Mouse (Mus musculus): ENCODE measurements around the gene Cela2a.

- TF ChIP-seq CTCF (IDR thresholded peaks at IDR 0.05; ENCODE audit: low read depth): peak; percentile 28; the same call in 1 of the 2 replicates
- no peak for TF ChIP-seq EP300 (IDR thresholded peaks at IDR 0.05; ENCODE audit: low read depth)
Measured at GRCm38 (mm10) chr4:141810975-141811374, 15.0 kb downstream of the Cela2a start.

Data from liver, postnatal 0 days (tissue).